Mouse (Mus musculus) stomach, embryonic 15.5 days (tissue): ENCODE data around the gene Ptges3. TPM values are rescaled to one million over a fixed set of nuclear protein-coding genes. Genes with fewer than 3 reads are reported as not detected.
"Not testable (repeated sequence)": the region's sequence is repeated elsewhere in the genome, so short reads cannot be mapped to it uniquely, and the experiment has no call there.

Source experiments
- ATAC-seq: fragments of 200-750 bp; cut with Nextera tagmentation; 2 replicates; pipeline ENCODE4 v1.8.0; 2017; ENCODE audit warnings: low read depth, moderate number of reproducible peaks, moderate TSS enrichment; ENCODE audit not compliant: insufficient read depth, low FRiP score
- H3K27ac ChIP-seq: fragments of 300-500 bp; sonication (generic); 2 replicates; pipeline ENCODE4 v1.5.1; 2015; ENCODE audit warnings: mild to moderate bottlenecking, inconsistent platforms
- H3K27me3 ChIP-seq: fragments of 300-500 bp; sonication (generic); replicated peaks from 2 replicates; pipeline ENCODE4 v1.6.1; 2015; ENCODE audit warnings: inconsistent platforms
- H3K36me3 ChIP-seq: fragments of 300-500 bp; sonication (generic); 2 replicates; pipeline ENCODE4 v1.6.1; 2015; ENCODE audit warnings: inconsistent platforms
- H3K4me1 ChIP-seq: fragments of 300-500 bp; sonication (generic); 2 replicates; pipeline ENCODE4 v1.6.1; 2015; ENCODE audit warnings: inconsistent platforms
- H3K4me2 ChIP-seq: fragments of 300-500 bp; sonication (generic); 2 replicates; pipeline ENCODE4 v1.6.1; 2015; ENCODE audit warnings: mild to moderate bottlenecking, inconsistent platforms
- H3K4me3 ChIP-seq: fragments of 300-500 bp; sonication (generic); replicated peaks from 2 replicates; pipeline ENCODE4 v1.5.1; 2015; ENCODE audit warnings: inconsistent platforms
- H3K9ac ChIP-seq: fragments of 300-500 bp; sonication (generic); 2 replicates; pipeline ENCODE4 v1.6.1; 2015; ENCODE audit warnings: inconsistent platforms
- H3K9me3 ChIP-seq: fragments of 300-500 bp; sonication (generic); 2 replicates; pipeline ENCODE4 v1.6.1; 2016; ENCODE audit warnings: inconsistent platforms
- WGBS: fragments of 180-500 bp; shearing (Covaris S2); methylation state at CpG from one replicate; pipeline ENCODE4 v1.1.7; 2015; 5-methylcytosine and 5-hydroxymethylcytosine counted together
- polyA plus RNA-seq: library from polyadenylated mRNA; unstranded; fragments of >200 nt; fragmentation: Nextera tagmentation; extraction: Ambion mirVana; gene quantifications from 2 replicates; pipeline ENCODE4 v1.2.1, GENCODE M21; 2015

The Ptges3 gene
- polyA plus RNA-seq, 1 experiment from 2014 or later, result 529 TPM

DNA sequence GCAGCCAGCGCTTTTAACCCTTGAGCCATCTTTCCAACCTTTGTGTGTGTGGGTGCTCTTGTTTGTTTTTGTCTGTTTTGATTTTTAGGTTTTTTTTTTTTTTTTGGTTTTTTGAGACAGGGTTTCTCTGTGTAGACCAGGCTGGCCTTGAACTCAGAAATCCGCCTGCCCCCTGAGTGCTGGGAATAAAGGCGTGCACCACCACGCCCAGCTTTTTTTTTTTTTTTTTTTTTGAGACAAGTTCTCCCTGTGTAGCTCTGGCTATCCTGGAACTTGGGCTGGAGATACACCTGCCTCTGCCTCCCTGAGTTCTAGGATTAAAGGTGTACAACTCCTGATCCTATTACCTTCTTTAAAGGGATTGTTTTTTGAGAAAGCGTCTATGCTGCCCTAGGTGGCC lies 2.4 kb downstream of the Ptges3 start:
- Histone ChIP-seq H3K4me1 (0 out of 2 replicates have a peak, but pooled peaks cover 5% of the 10 kb centered on the region), H3K9me3 (no peaks in the 10 kb centered on the region), H3K9ac (peak overlapping the region; percentile 1; the same call in 1 of the 2 replicates), H3K27me3 (no peaks in the 10 kb centered on the region), H3K36me3 (peaks cover 7% of the 10 kb centered on the region; the same call in 1 of the 2 replicates), H3K27ac (no peak overlapping the region), H3K4me2 (peak overlapping the region; percentile 65), H3K4me3 (peak overlapping the region; percentile 93)
- no peak for ATAC-seq
- 89% methylated on average over 5 of the region's 5 CpGs for WGBS

DNA sequence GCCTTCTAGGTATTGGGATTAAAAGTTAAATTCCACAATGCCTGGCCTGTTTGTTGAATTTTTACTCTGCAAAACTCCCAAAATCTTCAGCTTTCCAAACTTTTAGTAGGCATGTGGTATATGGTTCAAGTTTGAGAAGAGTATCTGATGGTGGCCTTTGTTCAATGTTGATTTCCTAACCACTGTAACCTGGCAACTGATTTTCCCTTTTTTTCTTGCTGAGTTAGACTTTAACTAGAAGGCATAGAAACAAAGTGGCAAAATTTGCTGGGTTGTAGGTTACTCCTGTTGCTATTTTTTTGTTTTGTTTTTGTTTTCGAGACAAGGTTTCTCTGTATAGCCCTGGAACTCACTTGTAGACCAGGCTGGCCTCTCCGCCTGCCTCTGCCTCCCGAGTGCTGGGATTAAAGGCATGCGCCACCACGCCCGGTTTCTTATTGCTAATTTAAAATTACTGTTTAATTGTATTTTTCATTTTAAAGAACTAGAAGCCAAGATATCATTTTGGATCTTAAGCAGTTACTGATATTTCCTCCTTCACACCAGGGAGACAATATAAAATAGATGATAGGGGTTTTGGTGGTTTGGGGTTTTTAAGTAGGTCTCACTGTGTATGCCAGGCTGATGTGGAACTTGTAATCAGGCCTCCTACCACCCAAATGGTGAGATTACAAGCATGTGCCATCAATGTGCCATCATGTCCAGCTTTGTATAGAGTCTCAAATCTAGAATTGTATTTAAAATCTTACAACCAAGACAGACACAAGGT lies 3.7 kb downstream of the Ptges3 start:
- Histone ChIP-seq H3K27ac (no peak overlapping the region), H3K9me3 (no peaks in the 10 kb centered on the region), H3K9ac (no peak overlapping the region), H3K36me3 (peaks cover 7% of the 10 kb centered on the region; the same call in 1 of the 2 replicates), H3K4me2 (no peak overlapping the region), H3K4me3 (no peak overlapping the region), H3K4me1 (0 out of 2 replicates have a peak, but pooled peaks cover 5% of the 10 kb centered on the region), H3K27me3 (no peaks in the 10 kb centered on the region)
- WGBS, result 90% methylated on average over 6 of the region's 6 CpGs
- no peak for ATAC-seq

DNA sequence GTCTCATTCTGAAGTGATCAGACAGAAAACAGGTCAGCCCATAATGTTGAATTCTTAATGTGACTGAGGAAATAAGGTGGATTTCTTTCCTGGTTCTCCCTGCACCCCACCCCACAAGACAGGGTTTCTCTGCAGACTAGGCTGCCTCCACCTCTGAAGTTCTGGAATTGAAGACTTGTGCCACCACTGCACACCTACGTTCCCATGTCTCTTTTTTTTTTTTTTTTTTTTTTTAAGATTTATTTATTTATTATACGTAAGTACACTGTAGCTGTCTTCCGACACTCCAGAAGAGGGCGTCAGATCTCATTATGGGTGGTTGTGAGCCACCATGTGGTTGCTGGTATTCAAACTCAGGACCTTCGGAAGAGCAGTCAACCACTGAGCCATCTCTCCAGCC lies 7.3 kb downstream of the Ptges3 start:
- H3K4me1 ChIP-seq, result no peaks in the 10 kb centered on the region
- 86% methylated on average over 5 of the region's 5 CpGs for WGBS
- H3K9ac ChIP-seq, result no peak overlapping the region
- no peaks in the 10 kb centered on the region for H3K9me3 ChIP-seq
- H3K36me3 ChIP-seq, result peaks cover 25% of the 10 kb centered on the region
- no peaks in the 10 kb centered on the region for H3K27me3 ChIP-seq
- H3K27ac ChIP-seq, result no peak overlapping the region
- no peak overlapping the region for H3K4me2 ChIP-seq
- no peak overlapping the region for H3K4me3 ChIP-seq
- no peak for ATAC-seq

DNA sequence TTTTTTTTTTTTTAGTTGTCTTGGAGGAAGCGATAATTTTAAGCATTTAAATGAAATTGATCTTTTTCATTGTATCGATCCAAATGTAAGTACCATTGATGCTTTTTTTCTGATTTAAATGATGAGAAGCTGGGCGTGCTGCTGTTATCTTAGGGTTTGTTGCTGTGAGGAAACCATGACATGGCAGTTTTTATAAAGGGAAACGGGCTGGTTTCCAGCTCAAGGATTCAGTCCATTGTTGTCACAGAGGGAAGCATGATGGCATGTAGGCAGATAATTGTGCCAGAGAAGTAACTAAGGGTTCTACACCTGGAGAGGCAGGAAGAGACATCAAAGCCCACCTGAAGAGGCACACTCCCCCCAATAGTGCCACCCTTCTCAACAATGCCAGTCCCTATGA lies 10.4 kb downstream of the Ptges3 start:
- Histone ChIP-seq H3K4me3 (no peak overlapping the region), H3K9me3 (no peaks in the 10 kb centered on the region), H3K4me2 (no peak overlapping the region), H3K9ac (no peak overlapping the region), H3K36me3 (peaks cover 43% of the 10 kb centered on the region), H3K27ac (no peak overlapping the region), H3K27me3 (no peaks in the 10 kb centered on the region), H3K4me1 (no peaks in the 10 kb centered on the region)
- 86% methylated on average over 4 of the region's 4 CpGs for WGBS
- no peak for ATAC-seq

DNA sequence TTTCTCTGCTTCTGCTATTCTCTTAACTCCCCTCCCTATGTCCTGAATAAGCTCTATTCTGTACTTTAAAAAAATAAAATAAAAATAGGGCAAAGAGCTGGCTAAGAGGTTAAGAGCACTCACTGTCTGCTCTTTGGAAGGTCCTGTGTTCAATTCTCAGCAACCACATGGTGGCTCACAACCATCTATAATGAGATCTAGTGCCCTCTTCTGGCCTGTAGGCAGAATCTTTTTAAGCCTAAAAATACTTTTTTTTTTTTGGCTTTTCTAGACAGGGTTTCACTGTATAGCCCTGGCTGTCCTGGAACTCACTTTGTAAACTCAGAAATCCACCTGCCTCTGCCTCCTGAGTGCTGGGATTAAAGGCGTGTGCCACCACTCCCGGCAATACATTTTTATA lies 11.7 kb downstream of the Ptges3 start:
- not testable (repeated sequence) for H3K4me2 ChIP-seq, ATAC-seq, H3K4me3 ChIP-seq, H3K4me1 ChIP-seq, H3K27me3 ChIP-seq, H3K27ac ChIP-seq, H3K9me3 ChIP-seq, H3K9ac ChIP-seq
- WGBS, result 97% methylated on average over 2 of the region's 2 CpGs
- H3K36me3 ChIP-seq, result peaks cover 40% of the 10 kb centered on the region

DNA sequence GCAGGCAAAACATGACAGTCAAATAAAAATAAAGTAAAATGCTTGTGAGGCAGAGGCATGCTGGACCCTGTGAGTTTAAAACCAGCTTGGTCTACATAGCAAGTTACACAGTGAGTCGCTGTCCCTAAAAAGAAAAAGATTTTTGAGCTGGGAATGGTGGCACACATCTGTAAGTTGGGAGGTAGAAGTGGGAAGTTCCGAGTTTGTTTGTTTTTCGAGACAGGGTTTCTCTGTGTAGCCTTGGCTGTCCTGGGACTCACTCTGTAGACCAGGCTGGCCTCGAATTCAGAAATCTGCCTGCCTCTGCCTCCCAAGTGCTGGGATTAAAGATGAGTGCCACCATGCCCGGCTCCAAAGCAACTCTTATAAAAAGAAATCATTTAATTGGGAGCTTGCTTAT lies 19.5 kb downstream of the Ptges3 start:
- peaks cover 17% of the 10 kb centered on the region for H3K36me3 ChIP-seq
- not testable (repeated sequence) for H3K4me1 ChIP-seq, H3K27ac ChIP-seq, ATAC-seq, H3K9me3 ChIP-seq, H3K27me3 ChIP-seq, H3K9ac ChIP-seq, H3K4me2 ChIP-seq, H3K4me3 ChIP-seq
- 77% methylated on average over 5 of the region's 5 CpGs for WGBS

DNA sequence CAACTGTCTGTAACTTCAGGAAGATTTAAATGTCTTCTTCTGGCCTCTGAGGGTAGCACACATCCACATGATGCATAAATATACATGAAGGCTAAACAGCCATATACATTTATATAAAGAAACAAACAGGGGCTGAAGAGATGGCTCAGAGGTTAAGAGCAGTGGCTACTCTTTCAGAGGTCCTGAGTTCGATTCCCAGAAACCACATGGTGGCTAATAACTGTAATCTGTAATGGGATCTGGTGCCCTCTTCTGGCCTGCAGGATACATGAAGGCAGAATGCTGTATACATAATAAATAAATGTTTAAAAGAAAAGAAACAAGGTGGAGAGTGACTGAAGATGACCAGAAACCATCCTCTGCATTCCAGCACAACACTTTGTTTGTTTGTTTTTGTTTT lies 21.7 kb downstream of the Ptges3 start:
- no peak for ATAC-seq
- 0 out of 2 replicates have a peak, but pooled peaks cover 3% of the 10 kb centered on the region for H3K4me1 ChIP-seq
- no peaks in the 10 kb centered on the region for H3K27me3 ChIP-seq
- H3K36me3 ChIP-seq, result peaks cover 16% of the 10 kb centered on the region
- H3K9ac ChIP-seq, result no peak overlapping the region
- H3K27ac ChIP-seq, result no peak overlapping the region
- H3K9me3 ChIP-seq, result no peaks in the 10 kb centered on the region
- WGBS, result 67% methylated on average over 1 of the region's 1 CpGs
- H3K4me2 ChIP-seq, result no peak overlapping the region
- H3K4me3 ChIP-seq, result no peak overlapping the region

DNA sequence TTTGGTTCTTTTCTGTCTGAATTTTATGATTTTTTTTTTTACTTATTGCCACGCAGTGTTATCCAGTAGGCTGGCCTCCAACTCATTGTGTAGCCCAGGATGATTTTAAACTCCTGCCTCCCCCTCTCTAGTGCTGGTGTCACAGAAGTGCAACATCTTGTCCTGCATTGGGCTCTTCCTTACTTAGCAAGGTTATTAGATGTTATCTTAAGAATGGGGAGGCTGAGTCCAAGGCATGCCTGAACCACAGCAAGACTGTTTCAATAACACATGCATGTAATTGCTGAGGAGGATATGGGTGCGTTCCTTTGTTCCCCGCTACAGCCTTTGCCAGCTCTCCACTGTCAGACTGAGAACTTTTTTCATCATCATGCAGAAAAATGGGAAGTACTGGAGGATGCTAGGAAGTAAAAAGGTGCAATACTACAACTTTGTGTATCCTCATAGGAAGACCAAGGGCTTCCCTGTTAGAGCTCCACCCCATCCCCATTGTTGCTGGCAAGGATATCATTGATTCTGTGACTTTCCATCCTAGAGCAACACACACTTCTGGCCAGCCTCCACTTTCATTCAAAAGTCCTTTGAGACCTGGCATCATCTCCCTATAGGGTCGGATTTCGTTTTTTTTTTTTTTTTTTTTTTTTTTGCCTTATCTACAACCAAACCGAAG lies 23.2 kb downstream of the Ptges3 start:
- Histone ChIP-seq H3K9me3 (no peaks in the 10 kb centered on the region), H3K36me3 (peaks cover 23% of the 10 kb centered on the region), H3K4me1 (0 out of 2 replicates have a peak, but pooled peaks cover 3% of the 10 kb centered on the region), H3K27ac (no peak overlapping the region), H3K4me2 (peak overlapping the region; percentile 67), H3K27me3 (no peaks in the 10 kb centered on the region), H3K4me3 (peak overlapping the region; percentile 57), H3K9ac (no peak overlapping the region)
- WGBS, result 42% methylated on average over 6 of the region's 6 CpGs
- no peak for ATAC-seq

DNA sequence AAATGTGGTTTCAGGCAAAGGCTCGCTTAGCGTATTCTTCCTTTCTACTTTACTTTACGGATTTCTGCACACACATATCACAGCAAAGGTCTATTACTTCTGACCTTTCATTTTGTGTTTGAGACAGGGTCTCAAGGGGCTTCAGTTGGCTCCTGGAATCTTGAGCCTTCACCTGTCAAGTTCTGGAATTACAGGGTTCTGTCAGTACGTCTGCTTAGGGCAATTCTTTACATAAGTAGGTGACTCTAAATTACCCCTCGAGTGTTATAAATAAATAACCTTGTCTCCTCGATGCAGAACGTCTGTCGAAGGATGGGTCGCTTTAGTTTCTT lies 23.7 kb downstream of the Ptges3 start:
- no peak for ATAC-seq
- H3K4me1 ChIP-seq, result 0 out of 2 replicates have a peak, but pooled peaks cover 3% of the 10 kb centered on the region
- H3K27me3 ChIP-seq, result no peaks in the 10 kb centered on the region
- peak overlapping the region; percentile 79 for H3K27ac ChIP-seq
- H3K4me2 ChIP-seq, result peak overlapping the region; percentile 67
- 5% methylated on average over 9 of the region's 9 CpGs for WGBS
- peaks cover 18% of the 10 kb centered on the region for H3K36me3 ChIP-seq
- H3K9me3 ChIP-seq, result no peaks in the 10 kb centered on the region
- H3K4me3 ChIP-seq, result peak overlapping the region; percentile 57
- peak overlapping the region; percentile 42; the same call in 1 of the 2 replicates for H3K9ac ChIP-seq

DNA sequence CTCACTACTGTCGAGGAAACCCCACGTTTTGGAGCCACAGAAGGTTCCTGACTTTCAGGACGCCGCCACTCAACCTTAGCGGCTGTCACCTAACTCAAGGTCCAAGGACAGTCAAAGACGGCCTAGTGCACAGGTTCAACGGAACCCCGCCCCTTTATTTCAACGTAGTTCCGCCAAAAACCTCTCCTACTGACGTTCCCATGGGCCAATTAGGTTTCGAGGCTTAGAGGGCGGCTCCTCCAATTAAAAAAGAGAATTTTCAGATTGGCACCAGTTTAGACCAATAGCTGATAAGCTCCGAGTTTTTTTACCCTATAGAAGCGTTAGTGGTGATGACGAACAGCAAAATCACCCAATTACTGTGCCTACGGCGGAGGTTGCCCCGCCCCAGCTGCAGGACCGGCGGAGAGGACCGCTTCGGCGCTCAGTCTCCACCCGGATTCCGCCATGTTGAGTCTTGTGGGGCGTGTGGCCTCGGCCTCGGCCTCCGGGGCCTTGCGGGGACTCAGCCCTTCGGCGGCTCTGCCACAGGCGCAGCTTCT lies 24.2 kb downstream of the Ptges3 start, which contains the start of gene Atp5b:
Atp5b (plus strand) TSS at position 394 of the 542 bp plus-strand sequence.
- H3K4me1 ChIP-seq, result 0 out of 2 replicates have a peak, but pooled peaks cover 3% of the 10 kb centered on the region
- H3K4me2 ChIP-seq, result peak within 1 kb of the TSS; percentile 71
- H3K9me3 ChIP-seq, result no peaks in the 10 kb centered on the region
- H3K27me3 ChIP-seq, result no peaks in the 10 kb centered on the region
- H3K4me3 ChIP-seq, result peak within 1 kb of the TSS; percentile 91
- H3K27ac ChIP-seq, result peak within 1 kb of the TSS; percentile 86
- peaks cover 23% of the 10 kb centered on the region for H3K36me3 ChIP-seq
- ATAC-seq, result peak; percentile 98
- peak within 1 kb of the TSS; percentile 82 for H3K9ac ChIP-seq
- under 1% methylated on average over 34 of the region's 34 CpGs for WGBS

DNA sequence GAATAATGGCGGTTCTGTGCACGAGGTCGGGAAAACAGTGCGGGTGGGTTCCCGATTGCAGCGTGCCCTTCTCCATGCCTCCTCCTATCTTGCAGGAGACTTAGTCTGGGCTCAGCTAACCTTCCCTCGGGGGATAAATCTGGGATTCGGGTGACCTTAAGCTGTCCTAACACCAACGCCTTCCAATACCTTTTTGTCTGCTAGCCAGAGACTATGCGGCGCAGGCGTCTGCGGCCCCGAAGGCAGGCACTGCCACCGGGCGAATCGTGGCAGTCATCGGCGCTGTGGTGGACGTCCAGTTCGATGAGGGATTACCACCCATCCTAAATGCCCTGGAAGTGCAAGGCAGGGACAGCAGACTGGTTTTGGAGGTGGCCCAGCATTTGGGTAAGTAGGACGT lies 24.9 kb downstream of the Ptges3 start:
- H3K36me3 ChIP-seq, result peaks cover 30% of the 10 kb centered on the region
- ATAC-seq, result no peak
- WGBS, result under 1% methylated on average over 22 of the region's 22 CpGs
- peak overlapping the region; percentile 86 for H3K27ac ChIP-seq
- 0 out of 2 replicates have a peak, but pooled peaks cover 3% of the 10 kb centered on the region for H3K4me1 ChIP-seq
- H3K4me3 ChIP-seq, result peak overlapping the region; percentile 91
- no peaks in the 10 kb centered on the region for H3K27me3 ChIP-seq
- H3K9ac ChIP-seq, result peak overlapping the region; percentile 82
- peak overlapping the region; percentile 71 for H3K4me2 ChIP-seq
- H3K9me3 ChIP-seq, result no peaks in the 10 kb centered on the region

DNA sequence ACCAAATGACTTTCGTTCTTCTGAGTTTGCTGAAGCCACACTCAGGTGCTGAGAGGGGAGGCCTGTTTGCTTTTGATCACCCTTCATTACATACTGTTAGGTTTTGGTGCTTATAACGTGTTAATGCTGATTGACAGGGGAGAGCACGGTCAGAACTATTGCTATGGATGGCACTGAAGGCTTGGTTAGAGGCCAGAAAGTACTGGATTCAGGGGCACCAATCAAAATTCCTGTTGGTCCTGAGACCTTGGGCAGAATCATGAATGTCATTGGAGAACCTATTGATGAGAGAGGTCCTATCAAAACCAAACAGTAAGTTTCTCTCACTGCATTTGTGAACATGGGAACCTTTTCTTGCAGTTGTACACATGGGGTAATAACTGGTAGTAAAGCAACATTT lies 25.4 kb downstream of the Ptges3 start:
- Histone ChIP-seq H3K27ac (peak overlapping the region; percentile 86), H3K9ac (peak overlapping the region; percentile 82), H3K9me3 (no peaks in the 10 kb centered on the region), H3K27me3 (no peaks in the 10 kb centered on the region), H3K4me3 (peak overlapping the region; percentile 91), H3K4me2 (peak overlapping the region; percentile 71), H3K4me1 (0 out of 2 replicates have a peak, but pooled peaks cover 3% of the 10 kb centered on the region), H3K36me3 (peaks cover 35% of the 10 kb centered on the region)
- 2% methylated on average over 3 of the region's 3 CpGs for WGBS
- ATAC-seq, result no peak
